Mouse (Mus musculus): ENCODE data around the gene Lyve1.
"Not testable (repeated sequence)": the region's sequence is repeated elsewhere in the genome, so short reads cannot be mapped to it uniquely, and the experiment has no call there.

Gene Lyve1

DNA sequence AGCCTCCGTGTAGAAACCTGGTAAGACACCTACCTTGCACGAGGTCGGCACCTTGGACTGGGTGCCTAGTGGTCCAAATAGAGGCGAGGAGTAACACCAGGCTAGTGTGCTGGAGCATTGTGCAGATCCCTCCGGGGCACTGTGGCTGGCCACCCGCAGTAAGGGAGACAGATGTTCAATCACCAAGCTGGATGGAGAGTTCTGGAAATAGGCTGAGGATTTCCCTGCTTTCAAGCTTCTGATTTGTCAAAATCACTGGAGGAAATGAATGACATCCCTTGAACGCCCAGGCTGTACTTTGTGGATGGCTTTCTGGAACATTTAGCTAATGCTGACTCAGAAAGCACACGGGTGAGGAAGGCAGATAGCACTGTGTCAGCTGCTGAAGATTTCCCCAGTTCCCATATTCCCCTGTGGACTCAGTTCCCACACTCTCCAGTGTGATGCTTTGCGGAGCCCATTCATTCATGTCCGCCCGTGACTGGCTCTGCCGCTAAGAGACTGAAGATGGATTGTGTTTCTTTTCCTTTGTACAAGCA lies at the start of gene Lyve1:
Gene Lyve1, minus strand, starts transcription at position 489 of the 539 bp plus-strand sequence.
- DNase-seq = no peak

DNA sequence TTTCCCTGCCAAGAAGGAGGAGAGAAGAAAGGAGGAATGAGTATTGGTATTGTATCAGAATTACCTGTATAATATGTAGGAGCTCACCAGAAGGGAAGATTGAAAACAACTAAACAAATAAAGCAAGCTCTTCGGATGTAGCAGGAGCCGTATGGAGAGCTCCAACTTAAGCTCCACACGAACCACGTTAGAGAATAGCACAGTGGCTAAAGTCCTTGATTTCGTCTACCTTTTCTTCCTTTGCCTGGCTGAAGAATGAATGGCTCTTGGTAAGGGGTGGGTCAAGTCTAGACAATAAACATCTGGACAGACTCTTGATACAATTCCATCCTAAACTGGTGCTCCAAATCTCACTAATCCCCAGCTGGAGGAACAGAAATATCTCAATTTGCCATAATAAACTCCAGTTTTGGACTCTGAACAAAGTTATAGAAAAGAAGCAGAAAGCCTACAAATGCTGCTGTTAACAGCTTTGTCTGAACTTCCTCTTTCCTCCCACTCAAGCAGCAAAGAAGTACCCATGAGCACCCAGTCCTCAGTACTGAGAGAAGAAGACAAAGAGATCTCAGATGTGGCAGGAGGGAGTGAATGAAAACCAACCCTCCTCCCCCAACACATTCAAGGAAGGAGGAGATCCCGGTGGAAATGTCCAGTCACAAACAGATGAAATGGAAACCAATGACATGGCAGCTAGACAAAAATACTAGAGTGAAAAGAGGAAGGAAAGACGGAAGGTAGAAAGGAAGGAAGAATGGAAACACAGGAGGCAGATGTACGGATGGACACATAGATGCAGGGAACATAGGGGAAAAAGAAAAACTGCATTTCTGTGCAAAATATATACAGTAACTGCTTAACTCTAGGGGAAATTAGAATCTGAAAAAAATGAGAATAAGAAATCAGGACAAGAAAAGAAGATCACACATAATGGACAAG lies 45.4 kb upstream of the Lyve1 start:
- DNase-seq = no peak

DNA sequence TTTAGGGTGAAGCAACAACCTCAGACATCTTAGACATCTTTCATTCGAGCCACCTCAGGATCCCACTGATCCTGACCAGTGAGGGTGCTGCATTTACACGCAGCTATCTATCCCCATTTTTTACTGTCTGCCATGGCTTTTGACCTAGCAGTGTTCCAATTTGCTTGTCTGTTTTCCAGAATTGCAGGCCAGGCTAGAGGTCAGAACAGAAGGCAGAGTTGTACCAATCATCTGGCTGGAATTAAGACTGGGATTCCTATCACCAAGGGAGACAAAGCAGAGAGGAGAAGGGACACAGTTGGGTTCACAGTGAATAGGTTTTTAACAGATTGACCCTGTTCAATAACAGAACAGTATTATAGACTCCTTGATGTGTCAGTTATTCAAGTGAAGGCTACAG lies 43.5 kb upstream of the Lyve1 start:
- DNase-seq = no peak

DNA sequence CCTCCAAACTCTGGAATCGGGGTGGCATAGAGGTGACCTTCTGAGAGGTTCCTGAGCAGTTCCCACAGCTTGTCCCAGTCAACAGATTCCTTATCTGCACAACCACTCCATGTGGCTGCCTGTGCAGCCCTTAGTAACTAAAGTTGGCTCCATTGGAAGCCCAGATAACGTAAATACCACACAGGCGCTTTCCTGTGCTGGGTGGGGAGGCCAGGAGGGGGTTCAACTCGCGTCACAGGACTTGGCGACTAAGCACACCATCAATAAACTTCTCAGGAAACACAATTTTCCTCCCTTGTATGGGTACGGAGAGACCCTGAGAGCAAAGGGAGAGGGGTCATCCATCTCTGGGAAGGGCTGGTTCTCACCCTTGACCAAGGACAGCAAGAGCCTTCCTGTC lies 40.2 kb upstream of the Lyve1 start:
- no peak for DNase-seq

DNA sequence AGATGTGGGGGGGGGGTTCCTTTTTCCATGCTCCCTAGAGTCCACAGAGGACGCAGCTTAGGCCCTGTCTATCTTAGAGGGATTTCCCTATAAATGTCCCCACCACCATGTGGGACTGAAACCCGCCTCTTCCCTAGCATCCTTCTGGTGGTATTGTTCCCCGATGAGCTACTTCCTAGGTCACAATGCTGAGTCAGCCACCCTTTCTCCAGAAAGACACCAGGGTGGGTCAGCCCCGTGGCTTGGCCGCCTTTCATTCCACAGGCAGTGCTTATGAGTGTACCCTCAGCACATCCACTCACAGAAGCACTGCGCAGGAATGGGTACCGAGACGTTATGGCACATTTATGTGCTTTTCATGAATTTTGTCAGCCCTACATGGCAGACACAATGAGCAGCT lies 34.2 kb upstream of the Lyve1 start:
- DNase-seq = no peak

DNA sequence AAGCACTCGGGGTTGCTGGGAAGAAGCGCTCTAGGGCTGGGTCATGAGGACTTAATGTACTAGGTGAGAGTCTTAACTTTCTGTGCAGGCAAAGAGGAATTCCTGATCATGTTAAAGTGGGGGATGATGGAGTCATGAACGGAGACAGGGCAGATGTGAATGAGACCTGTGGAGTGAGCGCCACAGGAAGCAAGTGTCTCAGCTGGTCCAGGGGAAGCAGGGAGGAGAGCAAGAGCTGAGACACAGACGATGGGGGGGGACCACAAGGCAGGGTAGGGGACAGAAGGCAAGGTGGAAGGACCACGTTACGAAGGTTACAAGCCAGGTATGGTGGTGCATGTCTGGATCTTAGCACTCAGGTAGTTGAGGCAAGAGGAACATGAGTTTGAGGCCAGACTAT lies 33.4 kb upstream of the Lyve1 start:
- no peak for DNase-seq

DNA sequence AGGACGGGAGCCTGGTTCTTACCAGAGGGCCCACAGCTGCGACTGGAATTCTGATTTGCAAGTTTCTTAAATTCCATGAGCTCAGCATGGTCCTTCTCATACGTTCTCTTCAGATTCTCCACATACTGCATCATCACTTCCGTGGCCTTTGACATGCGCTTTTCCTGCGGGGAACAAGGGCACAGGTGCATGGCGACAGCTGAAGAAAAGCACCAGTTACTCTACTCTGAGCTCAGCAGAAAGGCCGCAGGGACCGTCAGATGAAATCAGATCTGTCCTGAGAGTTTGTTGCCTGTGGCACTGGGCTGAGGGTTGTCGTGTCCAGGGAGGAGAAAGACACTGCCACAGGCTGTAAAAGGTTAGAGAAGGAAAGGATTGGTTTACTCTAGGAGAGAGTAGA lies 32.7 kb upstream of the Lyve1 start:
- DNase-seq = not testable (repeated sequence)

DNA sequence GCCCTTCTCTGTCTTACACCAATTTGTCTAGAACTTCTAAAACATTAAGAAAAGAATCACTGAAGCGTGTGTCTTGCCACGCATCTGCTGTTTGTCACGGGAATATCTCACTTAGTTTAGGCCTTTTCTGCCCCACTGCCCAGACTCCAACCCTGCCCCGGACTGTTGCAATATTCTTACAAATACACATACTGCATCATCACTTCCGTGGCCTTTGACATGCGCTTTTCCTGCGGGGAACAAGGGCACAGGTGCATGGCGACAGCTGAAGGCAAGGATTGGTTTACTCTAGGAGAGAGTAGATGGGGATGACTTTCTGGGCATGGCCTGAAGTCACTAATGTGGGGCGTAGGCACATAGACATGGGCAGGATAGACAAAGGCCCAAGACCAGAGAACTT lies 31.6 kb upstream of the Lyve1 start:
- no peak for DNase-seq

DNA sequence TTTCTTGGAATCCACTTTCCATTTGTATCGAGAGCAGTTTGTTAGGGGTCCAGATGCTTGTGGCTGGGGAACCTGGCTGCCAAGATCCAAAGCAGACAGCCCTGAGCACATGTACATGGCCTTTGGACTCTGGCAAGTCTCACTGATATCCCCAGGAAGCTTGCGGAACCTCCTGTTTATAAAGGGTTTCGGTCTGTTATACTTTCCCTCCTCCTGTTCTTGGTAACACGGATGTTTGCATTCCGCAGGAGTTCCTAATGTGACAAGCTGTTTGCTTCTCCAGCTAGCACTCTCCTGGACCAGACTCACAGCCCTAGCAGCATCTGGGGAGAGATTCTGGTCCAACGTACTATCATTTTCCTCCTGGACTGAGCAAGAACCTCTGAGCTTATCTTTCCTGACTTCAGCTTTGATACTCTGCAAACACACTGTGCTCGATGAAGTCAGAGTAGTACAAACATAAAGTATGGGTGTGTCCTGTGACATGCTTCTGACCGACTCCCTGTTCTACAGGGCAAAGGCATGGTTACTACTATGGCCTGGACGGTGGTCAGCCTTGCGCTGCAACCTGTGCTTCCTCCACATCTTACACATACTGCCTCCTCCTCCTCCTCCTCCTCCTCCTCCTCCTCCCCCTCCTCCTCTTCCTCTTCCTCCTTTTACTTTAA lies 31.0 kb upstream of the Lyve1 start:
- DNase-seq = no peak

DNA sequence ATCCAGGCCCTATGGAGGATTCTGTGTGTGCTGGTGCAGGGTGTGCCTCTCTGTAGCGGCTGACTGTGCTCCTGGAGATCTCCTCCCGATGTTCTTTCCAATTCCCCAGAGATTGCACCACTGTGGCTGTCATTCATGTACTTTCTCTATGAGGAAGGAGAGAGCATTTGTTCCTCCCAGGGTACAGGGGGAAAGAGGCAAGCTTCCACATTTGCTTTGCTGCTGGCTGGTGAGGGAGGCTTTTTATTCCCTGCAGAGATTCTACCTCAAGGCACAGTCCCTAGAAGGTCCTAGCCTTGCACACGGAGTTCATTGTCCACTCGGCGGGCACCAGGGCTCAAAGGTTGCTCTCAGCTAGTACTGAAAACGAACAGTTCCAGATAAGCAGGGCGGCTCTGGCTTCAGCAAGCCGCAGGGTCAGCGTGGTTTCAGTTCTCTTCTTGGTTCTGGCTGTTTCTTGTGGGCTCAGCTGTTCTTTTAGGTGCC lies 28.5 kb upstream of the Lyve1 start:
- DNase-seq = no peak

DNA sequence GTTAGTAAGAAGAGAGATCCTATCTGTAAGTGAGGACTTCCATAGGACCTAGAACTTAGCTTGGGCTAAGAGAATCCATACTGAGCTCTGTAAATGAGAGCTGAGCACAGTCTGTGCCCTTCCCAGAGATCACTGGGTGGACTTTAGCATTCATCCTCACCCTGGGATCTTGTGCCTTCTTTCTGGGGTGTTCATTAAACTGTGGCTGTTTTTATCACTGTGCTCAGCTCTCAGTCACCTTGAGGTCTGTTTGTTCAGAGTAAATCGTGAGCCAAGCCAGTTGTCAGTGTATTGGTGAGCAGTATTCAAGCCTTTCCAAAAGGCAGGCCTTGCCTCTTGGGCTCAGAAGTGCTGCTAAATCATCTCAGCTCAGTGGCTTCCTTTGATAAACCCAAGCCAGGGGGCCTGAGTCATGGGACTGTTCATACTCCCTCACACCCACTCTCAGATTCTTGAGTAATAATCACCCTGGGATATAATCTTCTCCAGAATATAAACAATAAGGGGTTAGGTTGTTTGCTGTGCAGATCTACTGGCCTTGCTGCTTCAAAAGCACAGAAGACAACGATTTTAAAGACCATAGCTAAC lies 18.8 kb upstream of the Lyve1 start:
- no peak for DNase-seq

DNA sequence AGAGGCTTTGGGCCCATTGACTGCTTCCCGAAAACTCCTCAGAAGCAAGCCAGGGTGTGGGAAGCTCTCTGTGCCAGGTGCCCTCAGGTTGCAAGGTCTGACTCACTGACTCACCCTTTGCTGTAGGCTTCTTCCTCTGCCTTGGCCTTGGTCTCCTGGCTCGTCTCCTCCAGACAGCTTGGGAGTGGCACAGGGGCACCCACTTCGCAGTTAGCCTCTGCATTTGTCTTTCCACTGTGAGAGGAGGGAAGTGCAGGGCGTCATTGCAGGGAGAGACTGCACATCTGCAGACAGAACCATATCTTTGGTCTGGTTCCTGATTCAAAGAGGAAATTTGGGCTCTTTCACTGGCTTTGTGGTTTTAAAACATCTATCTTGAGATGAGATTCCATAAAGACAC lies 15.0 kb upstream of the Lyve1 start:
- no peak for DNase-seq

DNA sequence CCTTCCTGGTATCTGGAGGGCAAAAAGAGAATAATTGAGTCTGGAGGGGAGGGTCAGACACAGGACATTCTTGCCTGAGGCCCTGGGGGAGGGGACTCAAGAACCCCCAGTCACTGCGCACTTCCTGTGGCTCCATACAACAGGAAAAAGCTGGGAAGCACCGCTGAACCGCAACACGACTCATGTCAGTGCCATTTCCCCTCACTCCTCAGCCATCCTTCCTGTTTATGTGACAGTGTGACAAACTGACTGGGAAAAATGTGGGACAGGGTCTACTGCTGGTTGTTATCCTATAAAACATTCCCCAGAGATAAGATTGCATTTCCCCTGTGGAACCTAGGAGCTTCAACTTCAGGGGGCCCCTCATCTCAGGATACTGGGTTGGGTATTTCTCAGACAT lies 13.9 kb upstream of the Lyve1 start:
- no peak for DNase-seq

DNA sequence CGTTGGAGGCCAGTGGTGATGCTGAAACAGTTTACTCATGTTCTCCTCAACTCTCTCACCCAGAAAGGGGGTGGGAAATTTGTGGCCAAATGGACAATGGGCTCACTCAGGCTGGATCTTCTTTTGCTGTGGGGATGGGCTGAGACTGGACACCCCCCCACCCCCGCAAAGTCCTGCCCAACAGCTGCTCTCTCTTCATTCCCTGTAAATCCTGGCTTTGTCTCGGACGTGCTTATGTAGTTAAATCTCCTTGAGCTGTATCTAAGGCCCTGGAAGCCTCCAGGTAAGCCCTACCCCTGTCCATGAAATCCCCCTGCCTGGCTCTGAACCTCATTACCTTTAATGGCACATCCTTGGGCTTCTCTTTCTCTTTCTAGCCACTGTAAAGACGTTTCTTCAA lies 5.8 kb upstream of the Lyve1 start:
- DNase-seq = no peak

DNA sequence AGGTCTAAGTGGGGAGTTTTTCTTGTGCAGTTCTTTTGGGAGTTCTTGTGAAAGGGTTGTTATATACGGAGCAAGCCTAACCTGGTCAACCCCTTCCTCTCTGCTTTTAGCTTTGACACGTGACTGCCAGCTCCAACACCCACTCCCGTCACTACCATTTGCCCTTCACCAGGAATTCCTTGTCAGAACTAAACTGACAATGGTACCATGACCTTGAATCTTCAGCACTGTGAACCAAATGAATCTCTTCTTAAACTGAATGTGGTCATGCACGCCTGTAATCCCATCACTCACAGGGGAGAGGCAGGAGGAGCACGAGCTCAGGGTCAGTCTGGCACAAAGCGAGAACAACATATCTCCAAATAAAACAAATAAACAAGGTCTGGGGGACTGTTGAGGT lies 4.1 kb upstream of the Lyve1 start:
- DNase-seq = no peak

DNA sequence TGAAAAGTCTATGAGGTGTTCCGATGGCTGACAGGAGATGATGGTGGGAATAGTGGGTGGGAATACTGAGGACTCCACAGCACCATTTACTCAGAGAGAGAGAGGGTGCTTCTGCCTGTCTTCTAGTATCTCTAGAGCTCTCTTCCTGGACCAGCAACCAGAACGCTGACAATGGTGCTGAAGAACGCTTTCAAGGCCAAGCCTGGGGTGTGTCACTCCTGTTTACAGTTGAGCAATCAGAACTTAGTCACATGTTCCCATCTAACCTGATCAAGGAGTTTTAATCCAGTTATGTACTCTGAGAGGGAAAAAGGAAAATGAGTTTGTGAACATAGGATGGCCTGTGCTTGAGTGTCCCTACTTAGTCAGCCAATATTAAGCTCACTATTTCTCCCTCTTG lies 3.0 kb upstream of the Lyve1 start:
- DNase-seq = no peak

DNA sequence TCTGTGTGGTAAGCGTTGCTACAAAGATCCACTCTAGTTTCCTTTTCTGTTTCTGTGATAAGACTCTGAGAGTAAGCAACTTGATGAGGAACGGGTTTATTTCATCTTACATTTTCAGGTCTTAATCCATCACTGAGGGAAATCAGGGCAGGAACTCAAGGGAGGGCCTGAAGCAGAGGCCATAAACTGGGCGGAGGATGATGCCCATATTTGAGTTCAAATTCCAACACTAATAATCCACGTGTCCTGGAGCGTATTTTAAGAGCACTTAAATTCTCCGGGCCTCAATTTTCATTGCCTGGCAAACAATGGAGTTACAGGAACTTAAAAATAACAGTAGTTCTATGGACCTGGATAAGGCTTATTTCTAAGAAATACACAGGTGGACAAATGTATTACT lies 2.5 kb upstream of the Lyve1 start:
- DNase-seq = no peak

DNA sequence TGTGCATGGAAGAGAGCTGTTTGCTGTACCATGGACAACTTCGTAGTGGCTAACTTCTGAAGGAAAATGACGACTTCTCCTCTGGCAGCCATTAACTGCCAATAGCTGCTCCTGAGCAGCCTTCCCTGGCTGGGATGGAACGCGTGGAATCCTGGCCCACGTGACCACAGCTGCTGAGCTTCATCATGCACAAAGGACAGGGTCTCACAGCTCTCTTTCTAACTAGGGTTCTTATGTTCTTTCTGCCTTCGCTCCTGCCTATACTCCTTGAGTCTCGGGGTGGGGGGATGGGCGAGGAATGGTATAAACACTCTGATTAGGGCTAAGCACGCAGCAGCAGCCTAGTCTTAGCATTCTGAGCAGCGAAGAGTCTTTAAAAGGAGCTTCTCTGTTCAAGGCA lies 2.0 kb upstream of the Lyve1 start:
- DNase-seq = no peak

DNA sequence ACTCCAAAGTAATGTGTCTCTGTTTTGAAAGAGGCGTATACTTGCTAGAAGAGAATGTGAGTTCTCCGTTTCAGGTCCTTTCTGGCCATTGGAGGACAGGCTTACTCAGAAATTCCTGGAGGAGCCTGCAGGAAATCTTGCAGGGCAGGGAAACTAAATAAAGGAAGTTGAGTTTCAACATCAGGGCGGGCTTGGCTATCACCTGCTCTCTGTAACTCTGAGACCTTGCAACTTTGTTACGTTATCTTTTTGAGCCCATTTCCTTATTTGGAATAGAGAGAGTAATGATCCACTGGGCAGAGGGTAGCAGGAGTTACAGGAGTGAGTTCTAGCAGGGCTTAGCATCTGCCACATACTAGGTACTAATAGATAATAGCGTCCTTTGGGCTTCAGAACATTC lies 2.9 kb downstream of the Lyve1 start:
- no peak for DNase-seq

DNA sequence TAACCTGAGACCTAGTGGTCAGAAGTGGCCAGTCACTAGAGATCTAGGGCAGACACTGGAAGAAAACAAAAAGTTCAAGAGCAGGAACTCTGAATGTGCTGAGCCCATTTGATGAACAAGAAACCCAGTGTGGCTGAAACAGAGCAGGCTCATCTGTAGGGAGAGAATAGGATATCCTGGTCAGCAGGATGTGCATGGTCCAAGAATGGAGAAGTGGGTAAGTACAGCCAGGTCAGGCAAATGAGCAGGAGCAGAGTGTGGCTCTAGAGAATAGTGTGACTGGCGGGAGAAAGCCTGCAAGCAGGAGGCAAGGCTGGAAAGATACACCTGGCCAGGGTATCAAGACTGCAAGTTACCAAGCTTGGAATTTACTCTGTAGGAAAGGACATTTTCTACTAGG lies 7.4 kb downstream of the Lyve1 start:
- DNase-seq = no peak

DNA sequence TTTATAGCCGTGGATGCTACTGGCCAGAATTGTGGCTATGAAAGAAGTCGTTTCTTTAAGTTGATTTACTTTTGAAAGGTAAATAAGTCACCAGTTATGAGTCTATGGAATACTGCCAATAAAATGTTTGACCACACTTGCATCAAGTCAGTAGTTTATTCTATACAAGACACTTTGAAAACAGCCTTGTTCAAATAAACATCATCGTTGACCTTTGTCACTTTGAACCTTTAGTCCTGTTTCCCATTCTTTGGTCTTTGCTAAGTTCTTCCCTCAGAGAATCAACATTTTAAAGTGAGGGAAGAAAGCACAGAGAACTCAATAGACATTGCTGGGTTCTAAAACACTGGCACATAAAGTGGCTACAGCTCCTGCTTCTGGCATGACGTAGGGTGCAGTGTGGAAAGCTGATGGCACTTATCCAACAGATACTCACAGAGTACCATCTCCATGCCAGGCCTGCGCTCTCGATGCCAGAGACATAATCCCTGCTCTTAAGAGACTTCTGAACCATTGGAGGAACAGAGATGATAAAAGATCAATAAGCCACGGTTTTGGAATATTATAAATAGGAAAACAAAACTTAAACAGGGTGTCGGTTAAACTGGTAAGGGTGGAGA lies 8.0 kb downstream of the Lyve1 start:
- no peak for DNase-seq

DNA sequence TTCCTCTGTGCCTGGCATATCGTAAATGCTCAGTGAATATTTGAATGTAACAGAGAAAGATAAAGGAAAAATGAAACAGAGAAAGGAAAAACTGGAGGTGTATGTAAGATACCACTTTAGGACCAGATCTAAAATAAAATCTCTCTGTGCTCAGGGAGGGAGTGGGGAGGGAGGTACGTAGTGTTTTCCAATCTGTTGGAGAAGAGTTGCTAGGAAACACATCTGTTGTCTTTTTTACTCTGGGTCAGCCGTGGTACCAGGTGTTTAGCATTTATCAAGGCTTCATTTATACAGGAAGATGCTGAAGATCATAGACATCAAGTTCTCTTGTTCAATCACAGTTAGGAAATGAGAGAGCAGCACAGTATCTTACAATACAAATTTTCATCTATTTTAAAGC lies 8.5 kb downstream of the Lyve1 start:
- no peak for DNase-seq

DNA sequence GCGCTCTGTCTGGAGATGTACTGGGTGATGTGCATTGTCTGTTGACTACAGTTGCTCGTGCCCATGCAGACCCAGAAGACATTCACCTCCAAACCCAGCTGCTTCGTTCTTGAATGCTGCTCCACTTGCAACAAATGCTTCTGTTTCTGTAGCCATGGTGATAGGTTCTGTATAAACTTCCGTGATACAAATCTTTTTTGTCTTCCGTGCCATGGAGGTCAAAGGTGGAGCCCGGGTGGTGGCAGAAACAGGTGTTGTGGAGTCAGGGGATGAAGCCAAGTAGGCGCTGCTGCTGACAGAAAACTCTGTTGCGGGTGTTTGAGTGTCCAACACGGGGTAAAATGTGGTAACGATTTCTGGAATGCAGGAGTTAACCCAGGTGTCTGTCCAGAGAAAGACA lies 9.4 kb downstream of the Lyve1 start:
- DNase-seq = no peak

Data from thymus, adult 18-20 months (tissue).